Mouse (Mus musculus) lung, postnatal 14 days (tissue): ENCODE measurements at regions not wholly inside any gene's neighbourhood (a gene's known extent, or its start where the extent isn't known, plus 50 kb on each side); places are given as distances from the start of the nearest gene placed in this dataset.
"Not testable (repeated sequence)": the region's sequence is repeated elsewhere in the genome, so short reads cannot be mapped to it uniquely, and the experiment has no call there.

Experiments
- DNase-seq: peaks from one replicate; pipeline ENCODE4 v3.0.0; 2021

DNA sequence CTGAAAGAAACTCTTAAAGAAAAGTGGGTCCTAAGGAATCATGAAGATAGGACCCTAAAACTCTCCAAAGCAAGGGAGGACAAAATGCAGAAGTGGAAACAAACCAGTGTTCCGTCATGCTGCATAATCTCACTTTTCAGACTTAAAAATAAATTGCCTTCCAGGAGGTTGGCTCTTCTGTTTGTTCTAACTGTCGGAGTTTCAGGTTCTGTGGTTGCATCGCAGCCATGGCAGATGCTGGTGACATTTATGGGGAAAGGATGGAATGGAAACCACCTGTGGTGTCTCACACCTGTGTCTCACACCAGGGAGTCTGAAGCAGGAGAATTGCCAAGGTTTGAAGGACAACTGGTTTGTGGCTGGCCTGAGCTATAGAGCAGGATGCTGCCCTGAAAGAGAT lies 50.9 kb upstream of the Hivep1 start:
- DNase-seq = no peak

DNA sequence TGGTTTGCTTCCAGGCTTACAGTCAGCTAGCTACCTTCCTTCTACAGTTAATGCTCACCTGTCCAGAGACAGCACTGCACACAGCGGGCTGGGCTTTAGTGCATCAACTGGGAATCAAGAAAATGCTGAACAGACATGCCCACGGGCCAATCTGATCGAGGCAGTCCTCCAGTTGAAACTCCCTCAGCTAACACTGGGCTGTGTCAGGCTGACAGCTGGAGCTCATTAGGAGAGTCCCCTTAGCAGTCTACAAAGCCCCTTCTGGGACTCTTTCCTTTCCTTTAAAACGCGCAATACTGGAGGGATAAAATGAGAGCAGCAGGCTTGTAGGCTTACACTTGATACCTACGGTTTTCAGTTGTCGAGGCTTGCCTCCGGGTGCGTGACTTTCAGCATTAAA lies 53.9 kb upstream of the Hivep1 start:
- no peak for DNase-seq

DNA sequence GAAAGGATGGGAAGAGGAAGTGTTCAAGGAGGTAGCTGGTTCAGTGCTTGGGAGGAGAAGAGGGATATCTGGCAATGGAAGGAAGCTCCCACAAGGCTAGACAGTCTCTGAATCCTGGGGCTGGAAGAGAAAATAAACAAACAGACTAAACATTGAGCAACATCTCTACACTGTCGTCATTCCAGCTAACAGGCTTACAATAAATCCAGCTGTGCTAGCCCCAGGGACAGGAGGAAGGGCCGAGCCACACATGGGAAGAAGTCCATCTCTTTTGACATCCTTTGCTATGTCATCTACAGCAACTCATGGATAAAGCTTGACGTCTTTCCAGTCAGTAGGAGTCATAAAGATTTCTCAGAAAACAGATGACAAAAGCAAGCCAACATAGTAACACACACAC lies 57.7 kb upstream of the Hivep1 start:
- no peak for DNase-seq

DNA sequence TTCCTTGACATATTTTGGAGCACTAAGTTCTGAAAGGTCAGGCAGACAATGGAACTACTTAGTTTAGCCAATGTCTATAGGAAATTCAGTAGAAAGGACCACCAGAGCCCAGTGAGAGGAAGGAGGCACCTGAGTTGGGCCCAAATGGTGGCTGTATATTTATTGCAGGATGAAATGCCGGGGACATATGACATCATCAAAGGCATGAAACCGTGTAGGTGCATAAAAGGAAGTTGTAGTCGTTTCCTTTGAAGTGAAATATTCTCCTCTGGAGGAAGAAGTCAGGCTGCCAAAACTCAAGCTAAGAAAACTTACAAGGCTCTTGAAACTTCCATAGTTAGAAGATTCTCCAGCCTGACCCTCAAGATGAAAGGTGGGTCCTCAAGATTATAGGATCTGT lies 75.9 kb upstream of the Hivep1 start:
- DNase-seq = no peak

DNA sequence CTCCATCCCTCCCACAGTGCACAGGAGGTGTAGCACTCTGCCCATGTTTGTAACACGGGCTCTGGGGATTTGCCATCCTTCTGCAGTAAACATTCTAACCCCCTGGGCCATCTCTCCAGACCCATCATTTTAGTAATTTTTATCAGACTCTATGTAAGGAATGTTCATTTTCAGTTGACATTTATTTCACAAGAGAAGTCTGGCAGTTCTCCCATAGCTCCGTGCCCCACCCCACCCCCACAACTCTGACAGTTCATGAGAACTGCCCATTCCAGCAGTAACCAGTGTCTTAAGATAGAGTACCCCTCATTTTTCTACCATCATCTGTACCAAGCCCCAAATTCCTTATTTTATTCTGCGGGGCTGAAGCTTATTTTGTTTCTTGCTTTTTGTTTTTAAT lies 88.9 kb upstream of the Hivep1 start:
- DNase-seq = no peak

DNA sequence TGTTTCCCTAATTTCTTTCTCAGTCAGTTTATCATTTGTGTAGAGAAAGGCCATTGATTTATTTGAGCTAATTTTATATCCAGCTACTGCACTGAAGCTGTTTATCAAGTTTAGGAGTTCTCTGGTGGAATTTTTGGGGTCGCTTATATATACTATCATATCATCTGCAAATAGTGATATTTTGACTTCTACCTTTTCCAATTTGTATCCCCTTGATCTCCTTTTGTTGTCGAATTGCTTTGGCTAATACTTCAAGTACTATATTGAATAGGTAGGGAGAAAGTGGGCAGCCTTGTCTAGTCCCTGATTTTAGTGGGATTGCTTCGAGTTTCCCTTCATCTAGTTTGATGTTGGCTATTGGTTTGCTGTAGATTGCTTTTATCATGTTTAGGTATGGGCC lies 90.9 kb upstream of the Hivep1 start:
- DNase-seq = not testable (repeated sequence)

DNA sequence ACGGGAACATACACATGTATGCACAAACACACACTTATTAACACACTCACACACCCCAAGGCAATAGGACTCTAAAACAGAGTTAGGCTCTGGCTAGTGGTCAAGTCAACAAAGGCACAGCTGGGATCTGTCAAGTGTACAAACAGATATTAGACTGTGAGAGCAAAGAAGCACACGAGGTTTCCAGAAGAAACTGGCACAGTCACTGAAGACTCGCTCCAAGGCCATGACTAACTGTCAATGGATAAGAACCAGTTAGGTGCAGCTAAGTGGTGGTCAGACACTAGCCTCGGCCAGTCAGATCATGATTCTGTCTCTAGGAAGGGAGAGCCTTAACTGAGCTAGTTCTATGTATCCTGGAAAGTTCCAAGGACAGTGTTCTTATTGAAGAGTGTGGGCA lies 93.9 kb upstream of the Hivep1 start:
- DNase-seq = peak; percentile 48

DNA sequence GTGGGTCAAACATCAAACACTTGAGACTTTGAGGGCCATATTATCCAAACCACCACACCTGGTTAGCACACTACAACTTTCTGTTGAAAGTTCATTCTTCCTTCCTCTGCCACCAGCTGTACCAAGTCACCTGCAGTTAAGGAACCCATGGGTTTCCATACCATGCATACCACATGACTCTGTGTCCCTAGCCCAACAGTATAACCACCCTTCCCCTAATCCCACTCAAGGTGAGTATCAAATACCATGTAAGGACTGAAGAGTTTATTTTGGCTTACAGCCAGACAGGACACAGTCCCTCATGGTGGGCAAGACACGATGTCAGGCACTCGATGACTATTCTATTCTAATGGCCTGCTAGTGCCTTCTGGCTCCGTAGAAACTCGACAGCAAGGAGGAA lies 95.9 kb upstream of the Hivep1 start:
- no peak for DNase-seq

DNA sequence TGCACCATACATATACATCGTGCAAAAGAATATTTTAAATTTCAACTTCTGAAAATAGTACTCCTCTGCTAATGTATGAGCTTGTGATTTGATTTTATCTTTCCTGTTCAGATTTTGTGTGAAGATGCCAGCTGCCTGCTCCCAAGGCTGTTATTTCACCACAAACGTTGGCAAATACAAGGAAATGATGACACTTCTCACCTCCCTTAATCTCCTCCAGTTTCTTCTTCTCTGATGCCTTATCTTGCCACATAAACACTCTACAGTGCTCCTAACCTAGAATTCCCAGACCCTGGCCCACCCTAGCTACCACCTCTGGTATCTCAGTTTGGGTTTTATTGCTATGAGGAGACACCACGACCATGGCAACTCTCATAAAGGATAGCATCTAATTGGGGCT lies 96.6 kb upstream of the Hivep1 start:
- DNase-seq = no peak

DNA sequence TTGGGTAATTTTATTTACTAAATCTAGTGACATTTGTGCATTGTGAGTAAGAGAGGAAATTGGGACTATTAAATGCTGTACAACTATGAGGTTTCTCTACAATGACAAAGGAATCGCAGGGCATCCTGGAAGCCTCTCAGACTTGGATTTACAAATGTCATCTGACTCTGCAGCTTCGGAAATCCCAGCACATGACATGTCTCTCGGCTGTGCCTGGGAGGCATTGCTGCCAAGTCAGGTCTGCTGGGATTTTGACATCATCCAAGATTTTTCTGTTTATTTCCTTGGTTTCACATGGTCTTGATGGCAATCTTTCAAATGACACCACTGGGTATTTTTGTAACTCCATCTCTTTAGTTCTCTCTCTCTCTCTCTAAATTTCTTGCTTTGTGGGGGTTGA lies 99.4 kb upstream of the Hivep1 start:
- DNase-seq = no peak

DNA sequence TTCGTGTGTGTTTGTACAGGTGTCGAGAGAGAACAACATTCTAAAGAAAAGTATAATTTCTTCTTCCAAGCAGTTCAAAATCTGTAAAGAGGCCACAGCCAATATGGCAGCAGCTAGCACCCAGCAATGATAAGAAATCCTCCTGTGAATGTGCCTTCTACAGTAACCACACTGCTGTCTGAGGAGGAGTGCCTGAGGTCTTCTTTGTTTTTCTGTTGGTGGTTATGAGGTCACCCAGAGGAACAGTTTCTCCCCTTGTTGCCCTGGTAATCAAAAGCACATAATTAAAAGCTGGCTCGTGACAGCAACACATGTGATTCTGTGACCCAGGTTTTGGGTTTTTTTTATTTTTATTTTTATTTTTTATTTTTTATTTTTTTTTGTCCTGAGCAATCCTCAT lies 100.8 kb upstream of the Adtrp start:
- DNase-seq = no peak

DNA sequence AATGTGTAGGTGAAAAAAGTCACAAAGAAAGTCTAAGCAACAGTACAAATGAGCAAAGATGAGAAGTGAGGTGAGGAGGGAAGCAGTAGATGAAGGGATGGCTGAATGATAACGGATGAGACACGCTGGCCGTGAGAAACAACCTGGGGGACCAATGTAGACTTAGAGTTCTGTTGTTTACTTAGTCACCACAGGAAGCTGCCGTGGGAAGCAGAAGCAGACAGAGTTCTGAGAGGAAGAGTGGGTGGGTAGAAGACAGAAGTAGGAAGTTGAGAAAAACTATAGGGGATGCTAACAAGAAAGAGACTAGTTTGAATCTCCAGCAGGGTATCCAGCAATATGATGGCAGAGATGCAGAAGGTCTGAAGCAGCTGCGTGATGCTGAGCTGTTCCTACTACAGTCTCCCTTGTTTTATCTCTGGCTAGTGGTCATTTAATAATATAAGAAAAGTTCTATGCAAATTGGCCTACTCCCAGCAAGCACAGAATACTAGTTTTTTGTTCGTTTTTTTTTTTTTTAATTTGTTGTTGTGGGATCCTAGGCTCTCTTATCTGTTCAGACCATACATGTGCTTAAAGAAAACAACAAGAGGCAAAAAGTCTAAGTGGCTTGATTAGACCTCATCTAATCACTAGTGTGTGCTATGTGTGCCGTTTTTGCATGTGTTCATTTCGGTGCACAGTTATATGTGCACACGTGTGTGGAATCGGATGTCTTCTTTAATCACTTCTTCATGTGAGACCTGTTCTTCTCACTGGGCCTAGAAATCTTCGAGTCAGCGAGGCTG lies 85.0 kb upstream of the Adtrp start:
- DNase-seq = no peak

DNA sequence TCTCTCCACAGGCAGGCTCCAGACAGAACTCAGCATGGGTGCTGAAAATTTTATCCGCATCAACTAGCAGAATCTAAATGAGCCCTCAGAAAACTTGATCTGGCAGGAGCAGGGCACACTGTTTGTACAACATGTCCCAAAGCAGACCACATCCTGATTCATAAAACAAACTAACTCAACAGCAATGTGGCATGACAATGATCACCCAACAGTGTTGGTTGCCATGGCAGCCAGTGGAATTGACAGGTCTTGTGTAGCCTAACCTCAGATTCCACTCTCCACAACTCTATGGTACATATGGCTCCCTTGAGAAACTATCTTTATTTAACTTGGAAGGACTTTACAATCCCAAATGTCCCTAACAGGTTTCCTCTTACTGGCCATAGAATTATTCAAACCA lies 82.3 kb upstream of the Adtrp start:
- no peak for DNase-seq

DNA sequence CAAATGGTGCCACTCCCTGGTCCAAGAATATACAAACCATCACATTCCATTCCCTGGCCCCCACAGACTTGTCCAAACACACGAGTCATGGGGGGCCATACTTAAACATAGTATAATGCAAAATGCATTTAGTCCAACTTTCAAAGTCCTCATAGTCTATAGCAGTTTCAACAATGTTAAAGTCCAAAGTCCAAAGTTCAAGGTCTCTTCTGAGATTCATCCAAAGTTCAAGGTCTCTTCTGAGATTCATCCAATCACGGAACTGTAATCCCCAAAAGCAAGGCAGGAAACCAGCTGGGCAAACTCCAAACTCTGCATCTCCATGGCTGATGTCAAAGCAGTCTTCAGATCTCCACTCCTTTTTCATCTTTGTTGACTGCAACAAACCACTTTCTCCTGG lies 78.4 kb upstream of the Adtrp start:
- DNase-seq = not testable (repeated sequence)

DNA sequence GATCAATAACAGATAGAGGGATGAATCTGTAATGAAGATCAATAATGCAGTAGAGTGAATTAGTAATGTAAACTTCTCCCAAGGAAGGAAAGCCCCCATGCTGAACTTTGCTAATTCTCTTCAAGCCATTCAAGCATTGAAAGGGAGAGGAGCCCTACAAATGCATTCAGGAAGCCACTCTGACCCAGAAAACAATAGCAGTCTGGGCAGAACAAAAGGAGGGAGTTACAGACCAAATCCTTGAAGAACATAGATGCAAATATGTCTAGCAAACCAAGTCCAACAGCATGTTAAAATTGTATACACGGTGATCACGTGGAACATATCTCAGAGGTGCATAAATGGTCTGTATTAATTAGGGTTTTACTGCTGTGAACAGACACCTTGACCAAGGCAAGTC lies 77.7 kb upstream of the Adtrp start:
- no peak for DNase-seq

DNA sequence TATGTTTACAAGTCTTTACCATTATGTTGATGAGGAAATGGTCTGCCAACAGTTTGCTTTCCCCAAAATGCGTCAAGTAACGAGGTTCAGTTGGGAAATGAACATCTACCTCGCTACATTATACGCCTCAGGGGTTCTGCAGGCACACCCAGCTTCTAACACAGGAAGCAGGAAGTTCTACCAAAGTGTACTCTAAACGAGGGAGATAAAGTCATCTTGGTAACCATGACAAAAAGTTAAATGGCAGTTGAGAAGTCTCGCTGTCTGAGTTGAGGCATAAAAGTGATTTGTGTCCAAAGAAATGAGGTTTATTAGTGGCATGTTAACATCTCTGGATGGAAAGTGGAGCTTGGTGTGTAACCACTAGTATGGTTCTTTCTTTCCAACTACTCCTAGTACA lies 73.7 kb upstream of the Adtrp start:
- no peak for DNase-seq

DNA sequence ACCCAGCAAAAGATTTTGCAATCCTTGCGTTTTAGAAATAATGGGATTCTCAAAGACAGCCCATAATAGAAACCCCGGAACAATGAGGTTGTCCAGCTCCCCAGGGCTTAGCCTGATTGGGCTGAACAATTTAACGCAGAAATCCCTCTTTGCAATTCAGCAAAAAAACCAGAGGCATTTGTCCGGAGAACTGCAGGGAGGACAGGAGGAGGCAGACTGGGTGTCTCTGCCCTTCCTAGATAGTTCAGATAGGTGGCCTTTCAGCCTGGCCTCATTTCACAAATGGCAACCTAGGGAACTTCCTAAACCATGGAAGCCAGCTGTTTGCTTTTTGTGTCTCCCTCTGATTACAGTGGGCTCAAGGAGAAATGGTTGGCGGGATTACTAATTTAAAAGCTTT lies 71.0 kb upstream of the Adtrp start:
- DNase-seq = no peak

DNA sequence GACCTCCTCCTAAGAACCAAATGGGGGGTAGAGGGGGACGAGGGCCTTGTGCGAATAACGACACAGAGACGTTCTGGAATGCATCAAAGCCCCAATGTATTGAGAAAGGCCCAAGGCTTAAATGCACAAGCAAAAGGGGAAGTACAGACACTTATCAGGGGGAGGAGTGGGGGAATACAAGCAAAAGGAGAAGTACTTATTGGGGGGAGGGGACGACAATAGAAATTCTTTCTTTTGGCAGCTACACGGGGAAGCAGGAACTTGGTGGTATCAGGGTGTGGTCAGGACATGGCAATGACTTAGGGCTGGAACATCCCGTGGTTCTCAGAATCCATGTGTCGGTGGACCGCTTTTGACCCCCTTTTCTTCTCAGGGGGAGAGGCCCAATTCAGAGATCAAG lies 68.3 kb upstream of the Adtrp start:
- DNase-seq = not testable (repeated sequence)

DNA sequence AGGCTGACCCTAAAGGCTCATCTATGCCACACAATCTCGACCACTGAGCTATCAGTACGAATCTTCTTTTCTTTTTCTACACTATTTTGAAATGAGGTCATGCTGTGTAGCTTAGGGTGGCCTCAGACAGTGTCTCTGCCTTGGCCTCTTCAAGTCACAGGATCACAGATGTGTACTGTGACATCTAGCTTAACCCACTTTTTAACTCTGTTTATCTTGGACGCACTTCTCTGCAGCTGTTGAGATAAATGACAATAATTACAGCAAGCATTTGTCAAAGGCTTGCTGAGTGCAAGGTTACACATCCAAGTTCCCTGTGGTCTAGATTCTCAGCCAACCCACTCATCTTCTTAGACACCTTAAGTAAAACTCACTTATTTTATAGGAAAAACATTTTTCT lies 63.3 kb upstream of the Adtrp start:
- no peak for DNase-seq

DNA sequence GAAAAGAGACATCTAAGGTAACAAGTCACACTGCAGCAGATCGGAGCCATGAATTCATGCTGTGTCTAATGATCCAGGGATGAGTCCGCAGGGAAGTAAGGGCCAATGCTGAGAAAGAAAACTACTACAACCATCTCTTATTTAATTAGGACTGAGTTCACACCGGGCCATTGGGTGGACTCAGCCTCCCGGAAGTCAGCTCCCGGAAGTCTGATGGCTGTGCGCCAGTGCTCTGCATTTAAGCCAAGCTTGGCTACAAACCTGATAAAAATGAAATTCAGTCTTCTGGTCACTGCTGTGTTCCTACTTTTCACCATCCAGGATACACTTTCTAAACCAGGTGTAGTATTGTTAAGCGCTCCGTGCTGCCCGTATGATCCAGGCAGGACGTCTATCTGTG lies 62.8 kb upstream of the Adtrp start:
- DNase-seq = peak; percentile 53

DNA sequence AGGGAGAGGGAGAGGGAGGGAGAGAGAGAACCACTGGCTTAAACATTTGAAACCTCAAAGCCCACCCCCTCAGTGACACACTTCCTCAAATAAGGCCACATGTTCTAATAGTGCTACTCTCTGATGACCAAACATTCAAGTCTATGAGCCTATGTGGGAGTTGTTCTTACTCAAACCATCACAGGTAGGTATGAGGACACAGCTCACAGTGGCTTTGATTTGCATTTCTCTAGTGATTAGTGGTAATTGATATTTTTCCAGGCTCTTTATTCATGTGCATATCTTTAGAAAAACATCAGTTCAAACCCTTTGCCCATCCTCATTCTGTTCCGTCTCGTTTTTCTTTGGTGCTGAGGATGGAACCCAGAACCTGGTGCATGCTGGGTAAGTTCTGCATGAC lies 59.5 kb upstream of the Adtrp start:
- DNase-seq = no peak

DNA sequence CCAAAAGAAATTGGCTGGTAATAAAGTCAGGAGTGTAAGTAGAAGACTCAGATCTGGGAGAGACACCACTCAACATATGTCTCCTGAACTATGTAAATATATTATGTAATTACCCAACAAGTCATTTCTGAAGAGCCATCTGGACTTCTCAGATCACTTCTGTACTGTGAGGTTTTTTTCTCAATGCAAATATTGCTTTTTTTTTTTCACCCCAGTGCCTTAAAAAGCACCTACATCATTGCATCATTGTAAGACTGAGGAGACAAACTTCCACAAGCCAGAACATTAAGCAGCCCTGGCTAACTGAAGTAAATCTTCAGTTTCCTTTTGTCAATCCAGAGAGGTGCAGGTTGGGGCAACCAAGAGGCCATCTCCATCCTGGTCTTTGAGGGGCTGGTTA lies 55.8 kb upstream of the Adtrp start:
- DNase-seq = no peak

DNA sequence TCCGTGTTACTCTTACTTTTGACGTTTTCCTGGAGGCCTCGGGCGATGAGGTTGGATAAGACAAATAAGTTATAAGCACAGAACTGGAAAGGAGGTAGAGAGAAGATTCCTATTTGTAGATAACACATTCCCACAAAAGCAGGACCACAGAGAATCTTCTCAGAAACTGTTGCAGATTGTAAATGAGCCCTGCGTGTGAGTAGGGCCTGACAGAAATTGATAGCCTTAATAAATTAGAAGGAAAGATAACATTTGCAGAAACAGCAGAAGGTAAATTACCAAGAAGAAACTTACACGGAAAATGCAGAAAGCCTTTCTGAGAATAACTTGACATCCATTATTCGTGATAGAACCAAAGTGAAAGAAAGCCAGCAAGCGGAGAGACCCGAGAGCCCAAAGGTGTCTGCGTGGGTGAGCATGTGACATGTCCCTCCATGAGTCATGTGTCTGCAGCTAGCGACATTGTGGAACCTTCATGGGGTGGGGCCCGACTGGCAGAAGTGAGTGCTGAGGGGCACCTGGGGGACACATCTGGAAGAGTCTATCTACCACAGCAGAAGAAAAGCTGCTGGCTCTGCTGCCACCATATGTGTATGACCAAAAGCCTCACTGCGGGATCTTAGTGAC lies 52.5 kb upstream of the Adtrp start:
- DNase-seq = peak; percentile 8

DNA sequence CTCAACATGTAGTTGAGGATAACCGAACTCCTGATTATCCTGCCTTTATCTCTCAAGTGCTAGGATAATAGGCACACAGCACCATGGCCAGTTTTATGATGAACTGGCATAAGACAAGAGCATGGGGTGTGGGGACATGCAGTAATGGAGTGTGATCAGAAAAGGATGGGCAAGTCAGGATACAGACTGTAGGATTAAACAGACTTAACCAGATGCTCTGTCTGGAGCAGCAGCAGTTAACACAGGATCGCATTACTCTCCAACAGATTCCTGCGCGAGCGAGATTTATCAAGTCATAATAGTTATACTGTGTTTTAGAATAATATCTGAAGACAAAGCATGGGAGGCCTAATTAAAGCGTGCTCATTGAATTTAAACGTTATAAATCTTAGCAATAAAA lies 51.8 kb upstream of the Adtrp start:
- DNase-seq = no peak
